In the genomic region with DNA sequence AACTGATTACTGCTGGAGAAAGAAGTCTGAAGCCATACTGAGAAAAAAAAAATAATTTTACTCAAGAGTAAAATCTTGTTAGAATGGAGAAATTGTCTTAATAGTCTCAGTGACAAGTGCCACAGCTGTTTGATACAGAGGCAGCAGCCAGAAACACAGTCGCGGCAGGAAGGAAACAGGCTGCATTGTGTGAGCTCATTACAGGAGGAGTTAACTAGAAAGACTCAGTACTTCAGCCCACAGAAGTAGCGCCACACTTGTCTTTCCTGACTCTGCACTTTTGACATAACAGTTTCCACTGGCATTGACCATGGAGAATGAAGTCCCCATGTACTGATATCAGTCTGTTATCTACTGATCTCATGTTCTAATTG, we compare ENCODE assay signal across 29 mouse cellular contexts.
DNase-seq lines count a peak whose midpoint lies in the region; ATAC-seq lines count a peak whose summit lies in the region.
"Had no signal": no experiment of that assay in that cellular context is flagged by ENCODE, and none has a peak within 500 bp of the region (broad histone marks: within the 10 kb centered on the region; RNA-seq: fewer than 3 reads in every experiment).

No protein-coding gene starts in this region.

- peak overlapping the region; percentile 62 for H3K27ac ChIP-seq in midbrain, embryonic 13.5 days
- H3K27ac ChIP-seq in midbrain, embryonic 10.5 days (replicated peaks): no peak overlapping the region
- no peak overlapping the region for H3K27ac ChIP-seq in neural tube, embryonic 13.5 days (replicated peaks)
- H3K27ac ChIP-seq: embryonic facial prominence, embryonic 15.5 days; forebrain, embryonic 13.5 days; heart, embryonic 10.5 days; heart, embryonic 15.5 days; hindbrain, embryonic 12.5 days; liver, embryonic 15.5 days; midbrain, embryonic 12.5 days had no signal

- H3K36me3 ChIP-seq in midbrain, embryonic 13.5 days: no peaks in the 10 kb centered on the region
- H3K36me3 ChIP-seq in midbrain, embryonic 10.5 days: no peaks in the 10 kb centered on the region
- H3K36me3 ChIP-seq in neural tube, embryonic 13.5 days: no peaks in the 10 kb centered on the region
- H3K36me3 ChIP-seq: embryonic facial prominence, embryonic 15.5 days; heart, embryonic 10.5 days; heart, embryonic 15.5 days; hindbrain, embryonic 12.5 days; liver, embryonic 15.5 days; midbrain, embryonic 12.5 days had no signal

- 31% methylated on average over 3 of the region's 3 CpGs for WGBS in midbrain, embryonic 13.5 days
- 54% methylated on average over 3 of the region's 3 CpGs for WGBS in midbrain, embryonic 10.5 days
- WGBS in neural tube, embryonic 13.5 days: 7% methylated on average over 3 of the region's 3 CpGs

- 0 out of 2 replicates have a peak, but pooled peaks cover 9% of the 10 kb centered on the region for H3K4me1 ChIP-seq in midbrain, embryonic 13.5 days (replicated peaks)
- H3K4me1 ChIP-seq in midbrain, embryonic 10.5 days: no peaks in the 10 kb centered on the region
- peaks cover 18% of the 10 kb centered on the region for H3K4me1 ChIP-seq in neural tube, embryonic 13.5 days (replicated peaks)
- H3K4me1 ChIP-seq: forebrain, embryonic 13.5 days; heart, embryonic 10.5 days; heart, embryonic 15.5 days; liver, embryonic 15.5 days had no signal

- H3K9me3 ChIP-seq in midbrain, embryonic 13.5 days: no peaks in the 10 kb centered on the region
- H3K9me3 ChIP-seq in midbrain, embryonic 10.5 days (replicated peaks): no peaks in the 10 kb centered on the region
- H3K9me3 ChIP-seq in neural tube, embryonic 13.5 days: no peaks in the 10 kb centered on the region
- H3K9me3 ChIP-seq: embryonic facial prominence, embryonic 15.5 days; forebrain, embryonic 13.5 days; heart, embryonic 10.5 days; heart, embryonic 15.5 days; hindbrain, embryonic 12.5 days; liver, embryonic 15.5 days; midbrain, embryonic 12.5 days had no signal

- H3K4me3 ChIP-seq in midbrain, embryonic 13.5 days (replicated peaks): no peak overlapping the region
- no peak overlapping the region for H3K4me3 ChIP-seq in midbrain, embryonic 10.5 days
- H3K4me3 ChIP-seq in neural tube, embryonic 13.5 days: no peak overlapping the region
- H3K4me3 ChIP-seq: embryonic facial prominence, embryonic 15.5 days; forebrain, embryonic 13.5 days; heart, embryonic 10.5 days; heart, embryonic 15.5 days; hindbrain, embryonic 12.5 days; liver, embryonic 15.5 days; midbrain, embryonic 12.5 days; myocyte had no signal

- no peak overlapping the region for H3K4me2 ChIP-seq in midbrain, embryonic 13.5 days (replicated peaks)
- H3K4me2 ChIP-seq in neural tube, embryonic 13.5 days: no peak overlapping the region
- H3K4me2 ChIP-seq: embryonic facial prominence, embryonic 15.5 days; forebrain, embryonic 13.5 days; heart, embryonic 15.5 days; hindbrain, embryonic 12.5 days; liver, embryonic 15.5 days; lung, embryonic 14.5 days; midbrain, embryonic 12.5 days had no signal

- H3K27me3 ChIP-seq in midbrain, embryonic 13.5 days: no peaks in the 10 kb centered on the region
- H3K27me3 ChIP-seq in midbrain, embryonic 10.5 days (ENCODE audit: low read depth, poor library complexity, severe bottlenecking): no peaks in the 10 kb centered on the region
- H3K27me3 ChIP-seq in neural tube, embryonic 13.5 days: no peaks in the 10 kb centered on the region
- H3K27me3 ChIP-seq: CH12.LX; embryonic facial prominence, embryonic 15.5 days; forebrain, embryonic 13.5 days; heart, embryonic 15.5 days; hindbrain, embryonic 12.5 days; liver, embryonic 15.5 days; midbrain, embryonic 12.5 days had no signal

- ATAC-seq in midbrain, embryonic 13.5 days: 0 out of 2 replicates have a peak, but pooled peaks have one; percentile 9
- 0 out of 2 replicates have a peak, but pooled peaks have one; percentile 63 for ATAC-seq in neural tube, embryonic 13.5 days (ENCODE audit: low read depth)
- ATAC-seq: activated CD4-positive, CD25-positive, alpha-beta regulatory T cell, adult 4 months; forebrain, embryonic 13.5 days; intestine, postnatal 0 days had no signal

- peak; percentile 25 for DNase-seq in embryo, embryonic 10 days (ENCODE audit: low spot score)
- DNase-seq in embryo, embryonic 11 days: no peak
- DNase-seq in midbrain, embryonic 10.5 days (ENCODE audit: low spot score): no peak
- DNase-seq in mesoderm, embryonic 11.5 days (ENCODE audit: low read depth, low spot score): peak; percentile 12
- no peak for DNase-seq in ovary, adult 18-20 months (ENCODE audit: low spot score)
- no peak for DNase-seq in adrenal gland, postnatal 25 days
- DNase-seq: adrenal gland, adult 2 months; cerebellum, adult 18-20 months; cerebellum, postnatal 14 days; gastrocnemius, postnatal 25 days; heart, adult 11 months; kidney, postnatal 25 days; lung, embryonic 14.5 days; lung, postnatal 14 days; spleen, adult 18-20 months; thymus, postnatal 14 days had no signal

- no peak overlapping the region for H3K9ac ChIP-seq in midbrain, embryonic 13.5 days (replicated peaks)
- no peak overlapping the region for H3K9ac ChIP-seq in neural tube, embryonic 13.5 days
- H3K9ac ChIP-seq: embryonic facial prominence, embryonic 15.5 days; forebrain, embryonic 13.5 days; heart, embryonic 15.5 days; hindbrain, embryonic 12.5 days; liver, embryonic 15.5 days; lung, embryonic 14.5 days; midbrain, embryonic 12.5 days had no signal

Comparison
In these comparisons a context has a peak if more than half of its experiments do, and no peak if none do; other contexts are left out.
1. DNase-seq: peak in embryo, embryonic 10 days (single experiment) and mesoderm, embryonic 11.5 days (single experiment); none in embryo, embryonic 11 days (single experiment), midbrain, embryonic 10.5 days (single experiment), ovary, adult 18-20 months (single experiment) and adrenal gland, postnatal 25 days (single experiment).